Mouse (Mus musculus) cerebellum, postnatal 36 days (tissue): ENCODE measurements at regions not wholly inside any gene's neighbourhood (a gene's known extent, or its start where the extent isn't known, plus 50 kb on each side); places are given as distances from the start of the nearest gene placed in this dataset.

Experiments
- DNase-seq, 2 experiments: peaks; one replicate each; pipeline ENCODE4 v3.0.0; 2021 to 2022; ENCODE audit warnings: mixed read lengths in 2 of 2

DNA sequence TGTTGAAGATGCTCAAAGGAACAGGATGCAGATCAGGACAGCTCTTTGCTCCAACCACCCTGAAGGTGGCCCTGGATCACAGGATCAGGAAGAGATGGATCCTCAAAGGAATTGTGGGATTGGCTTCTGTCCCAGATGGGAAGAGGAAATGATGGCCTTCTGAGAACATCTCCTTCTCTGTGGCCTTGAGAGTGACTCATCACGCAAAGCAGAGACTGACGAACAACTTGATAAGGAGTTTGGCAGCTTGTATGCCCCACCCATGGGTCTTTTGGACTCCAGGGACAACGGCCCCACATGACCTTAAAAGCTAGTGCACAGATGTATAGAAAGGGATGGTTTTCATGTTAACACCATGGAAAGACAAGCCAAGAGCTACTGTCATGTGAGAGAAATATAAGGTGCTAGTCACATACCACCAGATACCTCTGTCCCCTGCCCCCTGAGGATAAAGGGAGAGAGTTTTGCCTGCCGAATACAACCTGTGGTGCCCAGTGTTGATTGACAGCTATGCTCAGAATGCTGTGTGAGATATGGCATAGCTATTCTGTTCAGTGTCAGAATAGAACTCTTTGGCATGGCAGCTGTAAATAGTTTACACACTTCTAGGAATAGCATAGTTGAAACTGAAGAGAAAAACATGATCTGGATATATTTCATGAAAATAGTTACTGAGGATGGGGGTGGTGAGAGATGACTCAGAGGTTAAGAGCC lies 109.2 kb upstream of the S1pr3 start:
- no peak for DNase-seq

DNA sequence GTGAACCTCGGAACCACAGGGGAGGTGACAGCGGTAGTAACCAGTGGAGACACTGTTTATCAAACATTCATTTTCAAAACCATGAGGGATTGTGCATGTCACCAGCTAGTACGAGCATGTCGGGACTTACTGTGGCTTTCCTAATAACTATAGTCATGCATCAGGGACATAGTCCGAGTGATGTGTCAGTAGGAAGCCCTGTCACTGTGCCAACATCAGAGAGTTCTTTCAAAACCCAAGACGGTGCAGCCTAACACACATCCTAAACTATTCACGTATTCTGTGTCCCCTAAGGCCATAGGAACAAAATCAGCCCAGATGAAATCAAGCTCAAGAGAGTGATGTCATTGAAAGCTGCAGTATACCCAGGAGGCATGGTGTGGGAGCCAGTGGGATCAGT lies 107.0 kb upstream of the S1pr3 start:
- DNase-seq, result no peak

GRCm38 (mm10) chr13:51303112-51303511 lies 105.3 kb upstream of the S1pr3 start:
- DNase-seq, result no peak

DNA sequence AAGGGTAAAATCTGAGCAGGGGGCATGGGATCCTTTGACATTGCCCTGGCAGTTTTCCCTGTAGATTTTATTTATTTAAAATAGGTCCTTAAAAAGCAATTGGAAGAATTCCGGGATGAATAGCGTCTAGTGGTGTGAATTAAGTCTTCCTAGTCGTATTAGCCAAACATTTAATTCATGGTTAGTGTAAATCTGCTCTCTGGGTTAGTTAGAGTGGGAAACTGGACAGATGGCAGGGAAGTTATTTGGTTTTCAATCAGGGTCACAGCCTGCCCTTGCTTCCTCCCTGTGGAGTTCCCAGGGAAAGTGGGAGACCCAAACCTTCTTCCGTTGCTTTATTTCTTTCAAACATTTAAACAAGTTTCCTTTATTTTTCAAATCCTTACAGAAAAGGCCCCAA lies 103.8 kb upstream of the S1pr3 start:
- DNase-seq, result no peak

GRCm38 (mm10) chr13:51309446-51309845 lies 99.0 kb upstream of the S1pr3 start:
- no peak for DNase-seq

GRCm38 (mm10) chr13:51310041-51310440 lies 98.4 kb upstream of the S1pr3 start:
- DNase-seq, result no peak

DNA sequence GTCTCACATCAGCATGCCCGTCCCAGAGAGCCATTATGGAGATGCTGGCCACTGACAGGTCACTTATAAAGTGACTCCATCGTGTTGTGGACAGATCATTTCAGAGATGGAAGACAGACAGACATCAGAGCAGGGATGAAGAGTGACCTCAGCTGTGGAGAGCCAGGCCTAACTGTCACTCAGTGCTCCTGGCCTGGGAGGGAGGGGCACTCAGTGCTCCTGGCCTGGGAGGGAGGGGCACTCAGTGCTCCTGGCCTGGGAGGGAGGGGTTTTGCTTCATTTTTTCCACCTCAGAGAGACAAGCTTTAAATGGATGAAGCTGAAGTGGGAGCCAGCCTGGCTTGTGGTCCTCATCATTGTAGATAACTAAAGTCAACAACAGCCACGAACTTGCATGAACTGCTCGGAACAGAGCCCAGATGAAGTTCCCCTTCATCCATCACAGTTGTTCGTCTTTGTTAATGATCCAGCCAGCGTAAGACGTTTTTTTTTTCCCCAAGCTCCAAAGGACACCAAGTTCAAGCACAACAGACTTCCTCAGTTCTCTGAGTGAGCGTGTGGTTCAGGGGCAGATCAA lies 96.7 kb upstream of the S1pr3 start:
- DNase-seq, result no peak

- DNase-seq, result no peak
Observed at GRCm38 (mm10) chr13:51313129-51313850, 95.1 kb upstream of the S1pr3 start.

DNA sequence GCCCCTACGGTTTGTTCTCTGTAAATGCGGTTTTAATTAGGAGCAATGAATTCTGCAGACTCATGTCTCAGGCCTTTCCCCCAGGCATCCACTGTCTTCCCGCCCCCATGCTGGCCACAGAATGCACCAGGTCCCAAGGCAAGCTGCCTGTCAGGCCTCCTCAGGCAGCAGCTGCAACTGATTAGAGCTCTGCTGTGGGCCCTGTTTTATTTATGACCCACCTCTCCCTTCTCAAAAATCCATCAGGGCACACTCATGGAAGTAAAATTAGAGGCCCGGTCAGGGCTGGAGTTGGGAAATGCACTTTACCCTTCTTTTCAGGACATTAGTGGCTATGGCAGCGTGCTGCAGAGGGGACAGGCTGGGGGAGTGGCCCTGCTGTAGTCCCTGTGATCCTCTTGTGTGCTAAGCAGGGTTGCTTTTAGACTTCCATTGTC lies 93.9 kb upstream of the S1pr3 start:
- DNase-seq, result no peak

DNA sequence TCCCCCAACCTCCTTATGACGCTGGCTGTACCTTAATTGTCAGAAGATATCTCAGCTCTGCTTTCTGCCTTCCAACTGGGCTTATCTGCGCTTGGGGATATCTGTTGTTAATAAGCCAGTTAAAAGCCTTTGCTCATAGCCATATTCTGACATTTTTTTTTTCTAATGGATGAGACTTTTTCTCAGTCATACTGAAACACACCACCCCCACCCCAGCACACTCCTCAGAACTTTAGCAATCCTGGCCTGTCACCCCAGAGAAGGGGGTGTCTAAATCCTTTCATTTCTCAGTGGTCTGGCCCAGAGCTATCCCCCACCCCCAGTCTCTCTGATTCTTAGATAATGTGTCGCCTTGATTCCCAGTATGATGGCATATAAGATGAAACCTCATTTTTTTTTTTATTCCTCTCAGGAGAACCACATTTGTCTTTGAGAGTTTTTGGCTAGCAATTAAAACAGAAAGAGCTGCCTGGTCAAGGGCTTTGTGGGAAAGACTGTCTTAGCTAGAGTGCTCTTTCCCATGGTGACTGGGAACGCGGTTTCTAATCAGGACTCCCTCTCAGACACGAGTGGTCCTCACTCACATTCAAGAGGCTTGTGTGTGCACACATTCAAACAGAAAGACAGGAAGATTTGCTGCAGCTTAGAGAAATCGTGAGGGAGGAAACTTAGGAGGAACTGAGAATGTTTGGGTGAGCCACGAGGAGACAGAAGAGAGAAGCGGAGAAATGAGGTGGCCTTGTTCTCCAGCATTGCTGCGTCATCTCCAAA lies 93.2 kb upstream of the S1pr3 start:
- no peak for DNase-seq

DNA sequence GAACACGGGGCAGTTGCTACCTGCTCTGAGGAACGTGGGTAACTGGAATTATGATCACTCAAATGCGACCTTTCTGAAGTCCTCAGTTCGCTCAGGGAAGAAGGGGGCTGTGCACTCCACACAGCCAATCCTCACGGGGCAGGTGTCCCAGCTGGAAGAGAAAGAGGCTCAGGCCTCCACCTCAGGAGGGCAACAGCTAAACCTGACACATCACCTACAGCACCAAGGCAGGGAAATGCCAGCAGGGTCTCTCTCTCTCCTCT lies 92.7 kb upstream of the S1pr3 start:
- DNase-seq, result no peak

DNA sequence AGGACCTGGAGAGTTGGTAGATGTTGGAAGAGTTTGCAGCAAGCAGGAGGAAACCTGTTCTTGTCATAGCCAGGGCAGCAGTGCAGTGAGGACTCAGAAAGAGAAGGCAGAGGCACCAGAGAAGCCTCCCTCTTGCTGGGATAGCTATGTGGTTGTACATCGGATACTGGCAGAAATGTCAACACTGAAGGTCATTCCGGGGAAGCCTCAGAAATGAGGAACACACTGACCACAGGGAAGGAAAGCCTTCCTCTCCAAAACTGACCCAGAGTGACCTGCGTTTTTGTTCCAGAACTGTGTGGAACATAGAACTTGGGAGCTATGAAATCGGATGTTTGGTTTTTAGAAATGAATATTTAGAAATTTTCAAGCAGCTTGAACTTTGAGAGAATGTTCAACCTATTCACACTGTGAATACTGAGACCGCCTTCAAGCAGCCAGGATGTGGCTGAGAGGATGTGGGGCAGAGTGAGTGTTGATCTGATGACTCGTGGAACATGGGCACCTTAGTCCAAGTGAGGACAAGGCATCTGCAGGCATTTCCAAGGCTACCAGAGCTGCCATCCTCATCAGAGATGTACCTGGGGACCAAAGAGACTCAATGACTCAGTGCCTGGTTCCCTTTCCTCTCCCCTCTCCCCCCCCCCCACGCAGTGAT lies 85.3 kb upstream of the S1pr3 start:
- no peak for DNase-seq

GRCm38 (mm10) chr13:51324714-51325113 lies 83.7 kb upstream of the S1pr3 start:
- DNase-seq, result no peak

DNA sequence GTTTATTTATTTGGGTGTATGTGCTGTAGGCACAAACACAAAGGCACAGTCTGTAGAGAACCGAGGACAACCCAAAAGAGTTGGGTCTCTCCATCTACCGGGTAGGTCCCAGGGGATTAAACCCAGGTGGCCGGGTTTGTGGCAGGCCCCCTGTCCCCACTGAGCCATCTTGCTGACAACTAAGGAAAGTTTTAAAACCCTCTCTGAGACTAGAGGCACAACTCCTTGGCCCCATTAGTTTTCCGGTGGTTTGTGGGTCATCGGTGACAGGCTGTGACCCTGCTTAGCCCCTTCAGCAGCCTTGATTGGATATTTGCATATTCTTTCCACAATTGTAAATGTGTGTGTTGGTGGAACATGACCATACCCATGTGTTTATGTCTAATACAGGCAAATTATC lies 83.1 kb upstream of the S1pr3 start:
- DNase-seq, result no peak

DNA sequence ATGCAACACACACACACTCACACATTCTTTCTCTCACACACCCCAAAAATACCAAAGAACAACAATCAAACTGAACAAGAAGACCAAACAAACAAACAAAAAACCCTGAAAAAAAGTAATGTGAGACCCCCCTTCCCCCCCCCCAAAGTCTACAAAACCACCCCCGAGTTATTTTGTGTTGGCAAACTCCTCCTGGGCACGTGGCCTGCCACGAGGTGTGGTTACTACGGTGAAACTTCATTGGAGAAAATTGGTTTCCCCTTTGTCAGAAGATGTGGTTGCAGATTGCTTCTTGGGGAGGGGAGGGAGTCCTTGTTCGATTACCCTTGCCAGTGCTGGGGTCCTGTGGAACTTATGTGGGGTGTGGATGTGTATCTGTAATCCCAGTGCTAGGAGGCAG lies 82.3 kb upstream of the S1pr3 start:
- DNase-seq, result no peak

- no peak for DNase-seq
Observed at GRCm38 (mm10) chr13:51328131-51328970, 80.1 kb upstream of the S1pr3 start.

GRCm38 (mm10) chr13:51328971-51329346 lies 79.5 kb upstream of the S1pr3 start:
- DNase-seq, result no peak

- no peak for DNase-seq
Observed at GRCm38 (mm10) chr13:51329717-51330116, 78.7 kb upstream of the S1pr3 start.

- DNase-seq, result no peak
Observed at GRCm38 (mm10) chr13:51332271-51332670, 76.2 kb upstream of the S1pr3 start.

GRCm38 (mm10) chr13:51333481-51333880 lies 75.0 kb upstream of the S1pr3 start:
- no peak for DNase-seq

DNA sequence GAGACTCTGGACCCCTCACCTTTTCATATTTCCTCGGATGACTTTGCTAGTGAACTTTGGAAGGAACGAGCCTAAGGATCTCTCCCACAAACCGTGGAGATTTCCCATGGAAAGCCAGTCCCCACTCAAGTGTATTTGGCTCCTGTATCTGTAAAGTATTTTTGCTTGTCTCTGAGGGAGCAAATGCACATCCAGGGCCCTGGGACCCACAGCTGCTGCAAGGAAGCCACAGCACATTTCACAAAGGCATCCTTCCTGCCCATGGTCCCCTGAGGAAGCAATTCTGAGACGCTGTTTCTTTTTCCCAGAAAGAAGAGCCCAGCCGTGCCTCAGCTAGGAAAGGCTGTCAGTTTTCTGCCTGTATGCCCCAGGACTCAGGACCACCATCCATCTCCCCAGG lies 71.7 kb upstream of the S1pr3 start:
- DNase-seq, result no peak

- DNase-seq, result no peak
Observed at GRCm38 (mm10) chr13:51337931-51338330, 70.5 kb upstream of the S1pr3 start.
